Mouse (Mus musculus): ENCODE measurements at regions not wholly inside any gene's neighbourhood (a gene's known extent, or its start where the extent isn't known, plus 50 kb on each side); places are given as distances from the start of the nearest gene placed in this dataset.
"Not testable (repeated sequence)": the region's sequence is repeated elsewhere in the genome, so short reads cannot be mapped to it uniquely, and the experiment has no call there.

DNA sequence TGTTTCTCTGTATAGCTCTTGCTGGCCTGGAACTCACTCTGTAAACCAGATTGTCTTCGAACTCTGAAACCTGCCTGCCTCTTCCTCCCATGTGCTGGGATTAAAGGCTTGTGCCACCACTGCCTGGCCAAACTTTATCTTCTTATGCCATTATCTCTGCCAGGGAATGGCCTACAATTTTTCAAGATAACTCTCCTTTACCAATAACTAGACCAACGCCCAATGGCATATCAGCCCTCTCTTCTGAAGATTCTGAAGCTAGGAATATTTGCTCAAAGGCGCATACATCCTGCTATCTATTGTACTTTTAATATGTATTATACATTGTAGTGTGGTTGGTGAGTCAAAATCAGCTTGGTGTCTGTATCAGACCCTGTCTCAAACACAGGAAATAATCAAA lies 235.4 kb upstream of the Cts3 start:
- not testable (repeated sequence) for DNase-seq

- DNase-seq: peak; percentile 2
Observed at GRCm38 (mm10) chr13:61804168-61804874, 234.4 kb upstream of the Cts3 start.

DNA sequence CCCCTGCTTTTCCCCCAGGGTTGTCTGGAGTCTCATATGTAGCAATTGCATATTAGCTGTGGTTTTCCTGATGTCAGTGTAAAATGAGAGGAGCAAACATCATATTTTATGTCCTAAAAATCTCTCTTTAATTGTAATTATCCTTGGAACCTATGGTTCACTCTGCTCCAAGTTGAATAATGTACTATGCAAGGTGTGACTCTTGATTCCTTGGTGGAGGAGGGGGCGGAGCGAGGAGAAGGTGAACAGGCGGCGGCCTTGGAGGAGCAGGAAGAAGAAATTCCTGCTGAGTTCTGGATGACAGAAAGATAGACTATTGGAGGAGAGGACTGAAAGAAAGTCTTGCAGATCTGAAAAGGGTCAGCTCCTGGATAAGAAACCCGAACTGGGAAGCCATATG lies 233.8 kb upstream of the Cts3 start:
- not testable (repeated sequence) for DNase-seq

GRCm38 (mm10) chr13:61763457-61763856 lies 193.5 kb upstream of the Cts3 start:
- DNase-seq: not testable (repeated sequence)
